ENCODE assay signal across 13 mouse cellular contexts in genomic region chr7:145129971-145130370, GRCm38 (mm10).
DNase-seq lines count a peak whose midpoint lies in the region; ATAC-seq and TF ChIP-seq lines count a peak whose summit lies in the region.
"Had no signal": no experiment of that assay in that cellular context is flagged by ENCODE, and none has a peak within 500 bp of the region (broad histone marks: within the 10 kb centered on the region; RNA-seq: fewer than 3 reads in every experiment).

No protein-coding gene starts in this region.

- WGBS in hindbrain, postnatal 0 days: 22% methylated on average over 4 of the region's 4 CpGs
- WGBS in hindbrain, embryonic 13.5 days: 20% methylated on average over 4 of the region's 4 CpGs
- 13% methylated on average over 4 of the region's 4 CpGs for WGBS in kidney, embryonic 16.5 days

- H3K9ac ChIP-seq in hindbrain, postnatal 0 days (replicated peaks; ENCODE audit: low read length): no peak overlapping the region
- no peak overlapping the region for H3K9ac ChIP-seq in hindbrain, embryonic 13.5 days
- 0 out of 2 replicates have a peak overlapping the region, but pooled peaks have one; percentile 10 for H3K9ac ChIP-seq in kidney, embryonic 16.5 days (replicated peaks; ENCODE audit: low read length)
- H3K9ac ChIP-seq: liver, embryonic 12.5 days; neural tube, embryonic 12.5 days had no signal

- H3K36me3 ChIP-seq in hindbrain, postnatal 0 days (ENCODE audit: insufficient read depth, low read length): no peaks in the 10 kb centered on the region
- H3K36me3 ChIP-seq in hindbrain, embryonic 13.5 days: no peaks in the 10 kb centered on the region
- H3K36me3 ChIP-seq in kidney, embryonic 16.5 days (ENCODE audit: insufficient read depth, low read length): no peaks in the 10 kb centered on the region
- H3K36me3 ChIP-seq: liver, embryonic 12.5 days; neural tube, embryonic 12.5 days had no signal

- H3K4me1 ChIP-seq in hindbrain, postnatal 0 days (ENCODE audit: insufficient read depth, low read length): no peaks in the 10 kb centered on the region
- peaks cover 14% of the 10 kb centered on the region for H3K4me1 ChIP-seq in hindbrain, embryonic 13.5 days (replicated peaks)
- peaks cover 37% of the 10 kb centered on the region for H3K4me1 ChIP-seq in kidney, embryonic 16.5 days (ENCODE audit: insufficient read depth, low read length)

- H3K4me3 ChIP-seq in hindbrain, postnatal 0 days (ENCODE audit: low read length): no peak overlapping the region
- H3K4me3 ChIP-seq in hindbrain, embryonic 13.5 days: no peak overlapping the region
- H3K4me3 ChIP-seq in kidney, embryonic 16.5 days (ENCODE audit: low read length): no peak overlapping the region
- H3K4me3 ChIP-seq: liver, embryonic 12.5 days; neural tube, embryonic 12.5 days had no signal

- peak; percentile 10 for DNase-seq in hindbrain, postnatal 0 days (ENCODE audit: low spot score)
- DNase-seq in ZHBTc4 (ENCODE audit: low read depth, low spot score): peak; percentile 36
- peak; percentile 21 for DNase-seq in lung, postnatal 14 days
- DNase-seq in adrenal gland, postnatal 10 days: no peak
- DNase-seq in frontal cortex, adult 2 months (ENCODE audit: extremely low spot score in 1 of 2, low spot score in 1 of 2): no peak
- DNase-seq: adrenal gland, postnatal 25 days; cerebellum, adult 11-12 months; thymus, postnatal 36 days had no signal

- no peak overlapping the region for H3K4me2 ChIP-seq in hindbrain, postnatal 0 days (ENCODE audit: low read depth, low read length)
- no peak overlapping the region for H3K4me2 ChIP-seq in hindbrain, embryonic 13.5 days
- H3K4me2 ChIP-seq in kidney, embryonic 16.5 days (replicated peaks; ENCODE audit: low read depth, low read length): no peak overlapping the region
- H3K4me2 ChIP-seq: liver, embryonic 12.5 days; midbrain, embryonic 11.5 days; neural tube, embryonic 12.5 days had no signal

- no peaks in the 10 kb centered on the region for H3K9me3 ChIP-seq in hindbrain, postnatal 0 days (ENCODE audit: low read length)
- no peaks in the 10 kb centered on the region for H3K9me3 ChIP-seq in hindbrain, embryonic 13.5 days
- H3K9me3 ChIP-seq in kidney, embryonic 16.5 days (ENCODE audit: low read length): no peaks in the 10 kb centered on the region
- H3K9me3 ChIP-seq: liver, embryonic 12.5 days; neural tube, embryonic 12.5 days had no signal

- no peak for ATAC-seq in hindbrain, postnatal 0 days
- no peak for ATAC-seq in hindbrain, embryonic 13.5 days (ENCODE audit: low FRiP score)
- peak; percentile 49; the same call in 1 of the 2 replicates for ATAC-seq in kidney, embryonic 16.5 days (ENCODE audit: low FRiP score, low TSS enrichment)
- ATAC-seq: liver, embryonic 12.5 days had no signal

- no peak for TF ChIP-seq CTCF in hindbrain, postnatal 0 days (IDR thresholded peaks at IDR 0.05; ENCODE audit: low read depth)

- no peak overlapping the region for H3K27ac ChIP-seq in hindbrain, postnatal 0 days
- no peak overlapping the region for H3K27ac ChIP-seq in hindbrain, embryonic 13.5 days
- peak overlapping the region; percentile 68 for H3K27ac ChIP-seq in kidney, embryonic 16.5 days (ENCODE audit: low read length)
- H3K27ac ChIP-seq: liver, embryonic 12.5 days; neural tube, embryonic 12.5 days had no signal

- H3K27me3 ChIP-seq in hindbrain, postnatal 0 days (ENCODE audit: insufficient read depth, low read length): no peaks in the 10 kb centered on the region
- no peaks in the 10 kb centered on the region for H3K27me3 ChIP-seq in hindbrain, embryonic 13.5 days
- no peaks in the 10 kb centered on the region for H3K27me3 ChIP-seq in kidney, embryonic 16.5 days (ENCODE audit: insufficient read depth, low read length)
- H3K27me3 ChIP-seq: liver, embryonic 12.5 days; neural tube, embryonic 12.5 days had no signal

Comparison
In these comparisons a context has a peak if more than half of its experiments do, and no peak if none do; other contexts are left out.
1. DNase-seq: peak in hindbrain, postnatal 0 days (single experiment), ZHBTc4 (single experiment) and lung, postnatal 14 days (single experiment); none in adrenal gland, postnatal 10 days (single experiment) and frontal cortex, adult 2 months (0 of 2).